Mouse (Mus musculus) heart, postnatal 0 days (tissue): ENCODE data around the gene Rnf43.

Experiments used
- CTCF ChIP-seq: IDR thresholded peaks from 2 replicates; pipeline ENCODE4 v1.5.1; 2016; ENCODE audit warnings: antibody characterized with exemption, control low read depth, low read depth
- EP300 ChIP-seq: IDR thresholded peaks from 2 replicates; pipeline ENCODE4 v1.6.1; 2016; ENCODE audit warnings: antibody characterized with exemption, low read depth

GRCm38 (mm10) chr11:87750043-87750421 is 87.5 kb downstream of the Rnf43 start:
- TF ChIP-seq CTCF (no peak), EP300 (no peak)
